Mouse (Mus musculus) left cerebral cortex, adult 8-10 months (tissue): ENCODE results near the gene Esrrg. TPM values are rescaled to one million over a fixed set of nuclear protein-coding genes. Genes with fewer than 3 reads are reported as not detected.

Experiments
- DNase-seq, 2 experiments: peaks; one replicate each; pipeline ENCODE4 v3.0.0; 2022; ENCODE audit warnings: low spot score in 2 of 2
- total RNA-seq, 4 experiments: library from RNA; stranded (reverse); gene quantifications; 2 replicates each; pipeline ENCODE4 v1.2.4; 2022

Esrrg gene
- total RNA-seq, result 10 to 100 TPM; 24.8 to 36.8 (median 31.5) TPM

DNA sequence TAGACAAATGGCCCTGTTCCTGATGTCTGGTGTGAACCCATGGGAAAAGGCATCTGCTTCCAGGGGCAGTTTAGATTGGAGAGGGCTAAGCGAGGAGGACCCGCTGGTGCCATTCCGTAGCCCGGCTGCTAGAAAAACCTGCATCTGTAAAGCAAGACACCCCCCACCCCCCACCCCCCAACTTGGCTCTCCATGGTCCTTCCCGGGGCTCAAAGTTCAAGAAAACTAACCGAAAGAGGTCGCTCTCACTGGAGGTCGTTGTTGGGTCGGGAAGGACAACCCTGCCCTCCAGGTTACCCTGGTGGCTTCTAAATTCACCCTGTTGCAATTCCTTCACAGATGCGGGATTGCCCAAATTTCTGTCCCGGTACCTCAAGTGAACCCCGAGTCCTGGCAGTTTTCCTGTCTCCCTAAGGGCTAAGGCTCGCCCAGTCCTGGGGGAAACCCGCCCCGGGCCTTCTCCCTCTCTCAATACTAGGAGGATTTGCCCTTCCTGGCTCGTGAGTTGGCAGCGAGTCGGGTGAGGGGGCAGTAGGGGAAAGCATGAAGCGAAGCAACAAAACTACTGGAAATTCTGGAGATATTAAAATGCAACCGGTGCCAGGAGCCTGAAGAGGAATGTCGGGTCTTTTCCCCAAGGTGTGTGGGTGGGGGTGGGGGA lies at the start of gene Esrrg:
TSS of gene Esrrg (plus strand) at position 531 of the 661 bp plus-strand sequence.
- DNase-seq, result no peak

DNA sequence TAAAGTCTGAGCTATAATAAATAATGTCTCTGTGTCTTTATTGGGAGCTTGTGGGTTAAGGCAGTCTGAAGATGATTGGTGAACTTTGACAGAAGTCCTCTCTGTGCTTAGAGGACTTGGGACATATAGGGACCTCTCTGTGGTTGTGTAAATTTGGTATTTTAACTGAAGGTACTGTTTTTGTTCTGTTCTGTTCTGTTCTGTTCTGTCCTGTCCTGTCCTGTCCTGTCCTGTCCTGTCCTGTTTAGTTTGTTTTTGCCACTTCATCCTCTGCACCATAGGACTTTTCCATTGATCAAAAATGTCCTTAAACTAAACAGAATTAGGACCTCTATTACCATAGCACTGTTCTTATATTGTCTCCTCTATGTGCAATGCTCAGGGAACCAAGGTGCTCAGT lies 24.6 kb upstream of the Esrrg start:
- DNase-seq, result no peak

DNA sequence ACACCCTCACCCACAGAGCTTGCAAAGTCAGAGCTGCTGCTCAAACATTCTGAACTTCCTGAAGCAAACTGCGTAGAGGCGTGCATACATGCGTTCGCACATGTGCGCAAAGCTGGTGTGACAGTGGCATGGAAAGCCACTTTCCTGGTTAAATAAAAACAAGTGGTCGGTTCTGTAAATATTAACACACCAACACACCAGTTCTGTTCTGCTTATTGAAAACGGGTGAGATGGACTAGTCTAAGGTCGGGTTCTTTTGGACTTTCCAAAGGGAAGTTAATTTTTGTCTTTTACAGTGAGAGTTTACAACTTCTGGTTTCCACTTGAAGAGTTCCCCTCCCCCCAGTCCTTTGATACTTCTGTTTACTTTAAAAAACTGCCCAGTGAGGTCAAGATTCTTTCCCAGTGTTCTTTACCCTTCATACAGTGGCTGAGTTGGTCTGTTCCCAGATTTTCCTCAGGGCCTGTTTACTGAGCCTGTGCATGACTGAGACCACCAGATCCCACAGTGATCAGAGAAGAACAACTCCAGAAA lies 22.0 kb upstream of the Esrrg start:
- DNase-seq, result no peak

DNA sequence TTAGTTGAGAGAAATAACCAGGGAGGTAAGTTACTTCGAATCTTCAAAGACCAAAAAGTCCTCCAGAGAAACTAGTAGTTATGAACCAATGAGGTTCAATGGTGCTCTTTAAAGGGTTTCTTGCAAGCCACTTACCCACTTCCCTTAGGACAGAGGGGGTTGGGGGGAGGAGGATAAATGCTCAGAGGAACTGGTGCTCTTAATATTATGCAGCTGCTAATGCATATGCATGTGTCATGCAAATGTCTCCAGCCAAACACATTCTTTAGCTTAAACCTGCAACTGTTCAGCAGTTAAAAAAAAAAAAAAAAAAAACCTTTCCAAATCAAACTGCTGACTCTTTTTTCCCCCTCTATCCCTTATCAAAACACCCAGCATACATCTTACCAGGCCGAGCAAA lies 5.6 kb upstream of the Esrrg start:
- DNase-seq, result no peak

DNA sequence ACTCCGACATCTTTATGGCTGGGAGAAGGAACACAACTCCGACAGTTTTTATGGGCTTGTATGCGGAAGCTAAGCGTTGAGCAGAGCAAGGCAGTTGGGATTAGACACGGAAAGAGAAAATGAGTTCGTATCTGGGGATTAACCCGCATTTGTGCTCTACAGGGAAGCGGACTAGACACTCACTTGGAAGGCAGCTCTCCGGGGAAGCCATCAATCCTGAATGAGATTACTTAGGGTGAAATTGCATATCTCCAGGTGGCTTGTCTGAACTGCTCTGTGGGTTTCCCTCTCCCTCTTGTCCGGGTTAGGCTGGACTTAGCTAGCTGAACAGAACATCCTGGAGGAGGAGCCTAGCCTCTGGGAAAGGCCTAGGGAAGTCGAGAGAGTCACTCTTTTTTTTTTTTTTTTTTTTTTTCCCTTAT lies 4.5 kb upstream of the Esrrg start:
- no peak for DNase-seq

DNA sequence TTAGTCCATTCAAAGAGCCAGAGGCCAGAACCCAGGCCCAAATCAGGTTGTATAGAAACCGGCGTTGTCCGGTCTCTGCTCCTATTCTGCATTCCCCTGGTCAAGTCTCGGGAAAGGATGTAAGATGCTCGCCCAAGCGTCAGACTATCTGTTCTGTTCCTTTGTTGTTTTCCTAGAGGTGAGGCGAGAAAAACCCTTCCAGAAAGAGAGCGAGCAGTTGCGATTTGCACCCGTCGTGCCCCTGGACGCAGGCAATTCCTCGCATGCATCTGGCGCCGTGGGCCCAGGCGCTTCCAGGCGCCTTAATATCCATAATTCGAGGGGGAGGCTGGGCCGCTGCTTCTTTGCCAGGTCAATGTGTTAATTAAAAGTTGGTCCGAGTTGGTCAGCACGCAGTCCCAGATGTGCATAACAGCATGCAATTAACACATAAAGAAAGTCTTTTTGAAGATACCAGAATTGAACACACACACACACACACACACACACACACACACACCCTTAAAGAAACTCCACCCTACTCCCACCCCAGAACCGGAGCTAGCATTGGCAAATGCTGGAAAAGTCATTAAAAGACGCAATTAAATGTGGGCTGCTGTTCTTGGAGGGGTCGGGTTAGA lies 3.8 kb upstream of the Esrrg start:
- DNase-seq, result no peak

DNA sequence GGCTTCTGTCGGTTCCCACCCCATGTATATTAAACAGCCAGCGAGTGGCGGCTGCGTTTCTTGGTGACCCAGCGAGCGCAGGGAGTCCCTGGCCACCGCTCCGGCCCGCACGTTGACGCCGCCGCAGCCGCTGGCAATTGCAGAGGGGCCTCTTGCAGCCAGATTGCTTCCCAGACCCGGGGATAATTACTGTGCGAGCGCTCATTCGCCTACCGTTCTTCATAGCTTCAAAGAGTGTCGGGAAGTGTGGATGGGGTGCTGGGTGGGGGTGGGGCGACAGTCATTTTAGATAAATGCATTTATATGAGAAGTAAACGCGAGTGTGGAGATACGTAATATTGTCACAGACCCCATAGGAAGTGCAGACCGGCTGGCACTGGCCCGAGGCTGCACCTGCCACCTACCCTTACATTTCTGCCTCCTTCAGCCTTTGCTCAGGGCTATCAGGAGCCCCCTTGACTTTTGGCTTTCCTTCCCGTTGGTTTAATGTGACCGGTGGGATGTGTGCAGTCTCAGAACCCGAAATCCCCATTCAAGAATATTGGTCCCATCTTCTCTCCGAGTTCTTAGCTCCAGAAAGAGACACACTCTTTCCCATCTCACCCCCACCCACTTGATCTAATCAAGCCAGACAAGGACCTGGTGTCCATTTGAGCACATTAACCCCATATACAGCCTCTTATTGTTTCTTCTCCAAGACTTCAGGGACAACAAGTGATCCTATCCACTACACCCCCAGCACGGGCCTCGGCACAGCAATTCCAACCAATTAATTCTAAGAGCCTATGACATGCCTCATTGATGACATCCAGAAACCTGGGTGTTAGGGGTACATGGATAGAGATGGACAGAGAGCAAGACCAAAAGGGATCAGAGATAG lies 3.0 kb upstream of the Esrrg start:
- no peak for DNase-seq

DNA sequence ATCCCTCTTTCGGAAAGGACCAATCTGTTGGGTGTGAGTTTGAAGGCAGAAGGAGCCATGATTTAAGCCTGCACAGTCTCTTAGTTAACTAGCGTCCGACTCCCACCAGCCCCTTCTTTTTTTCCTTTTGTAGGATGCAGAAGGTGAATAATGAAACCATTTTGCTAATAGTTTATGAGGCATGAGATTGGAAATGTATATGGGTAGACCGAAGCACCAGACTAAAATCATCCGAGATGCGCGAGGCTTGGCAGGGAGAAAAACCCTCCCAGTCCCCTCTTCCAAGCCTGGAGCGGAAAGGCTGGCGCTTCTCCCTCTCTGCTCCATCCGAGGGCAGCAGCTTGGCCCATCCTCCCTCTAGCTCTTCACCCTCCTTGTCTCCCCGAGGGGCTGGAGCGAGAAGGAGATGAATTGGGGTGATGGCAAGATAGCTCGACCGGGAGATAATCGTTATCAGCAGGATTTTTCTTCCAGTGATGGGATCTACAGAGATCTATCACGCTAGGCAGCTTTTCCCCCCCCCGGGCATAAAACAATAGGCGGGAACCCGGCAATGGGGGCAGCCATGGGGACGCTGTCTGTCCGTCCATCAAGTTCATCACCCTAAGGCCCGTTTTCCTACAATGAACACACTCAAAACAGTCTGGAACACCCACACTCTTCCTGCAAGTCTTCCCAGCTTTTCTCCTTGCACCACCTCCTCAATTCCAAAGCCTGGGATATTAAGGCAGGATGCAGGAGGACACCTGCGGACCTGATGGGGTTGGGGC lies 2.1 kb upstream of the Esrrg start:
- no peak for DNase-seq

DNA sequence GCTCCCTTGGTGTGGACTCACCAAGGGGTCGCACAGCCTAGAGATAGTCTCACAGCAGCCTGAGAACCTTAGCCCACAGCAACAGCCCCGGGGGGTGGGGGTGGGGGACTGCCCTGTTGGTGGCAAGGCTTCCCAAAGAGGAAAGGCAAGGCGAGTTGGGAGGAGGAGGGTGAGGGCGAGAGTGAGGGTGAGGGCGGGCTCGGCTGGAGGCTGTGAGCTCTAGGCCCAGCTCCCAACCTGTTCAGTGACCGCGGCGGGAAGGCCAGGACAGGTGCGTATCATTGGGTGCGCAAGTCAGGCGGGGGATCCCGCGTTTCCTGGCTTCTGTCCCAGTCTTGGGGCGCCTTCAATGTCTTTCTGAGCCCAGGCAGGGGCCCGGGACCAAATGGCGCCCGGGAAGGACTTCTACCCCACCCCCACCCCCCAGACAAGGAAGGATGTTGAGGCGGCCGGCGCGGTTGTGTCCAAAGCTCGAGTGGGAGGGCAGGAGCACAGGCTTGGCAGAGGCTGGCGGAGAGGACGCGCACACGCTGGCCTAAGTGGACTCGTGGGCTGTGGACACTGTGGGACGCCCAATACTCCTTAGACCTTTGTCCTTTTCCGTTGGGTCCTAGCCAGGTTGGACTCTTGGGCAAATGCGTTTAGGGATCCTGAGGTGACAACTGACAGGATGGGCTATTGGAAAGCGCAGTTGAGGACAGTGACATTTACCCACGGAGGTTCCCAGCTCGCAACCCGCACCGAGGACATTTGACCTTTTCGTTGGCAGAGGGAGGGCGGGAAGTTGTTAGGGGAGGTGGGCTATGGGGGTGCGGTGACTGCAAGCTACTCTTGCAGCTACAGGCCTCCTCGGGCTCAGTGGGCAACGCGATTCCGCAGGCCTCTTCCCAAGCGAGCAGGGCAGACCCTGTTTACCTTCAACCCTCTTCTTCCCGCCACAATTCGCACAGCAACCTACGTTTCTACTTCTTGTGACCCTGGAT lies 1.2 kb upstream of the Esrrg start:
- no peak for DNase-seq

DNA sequence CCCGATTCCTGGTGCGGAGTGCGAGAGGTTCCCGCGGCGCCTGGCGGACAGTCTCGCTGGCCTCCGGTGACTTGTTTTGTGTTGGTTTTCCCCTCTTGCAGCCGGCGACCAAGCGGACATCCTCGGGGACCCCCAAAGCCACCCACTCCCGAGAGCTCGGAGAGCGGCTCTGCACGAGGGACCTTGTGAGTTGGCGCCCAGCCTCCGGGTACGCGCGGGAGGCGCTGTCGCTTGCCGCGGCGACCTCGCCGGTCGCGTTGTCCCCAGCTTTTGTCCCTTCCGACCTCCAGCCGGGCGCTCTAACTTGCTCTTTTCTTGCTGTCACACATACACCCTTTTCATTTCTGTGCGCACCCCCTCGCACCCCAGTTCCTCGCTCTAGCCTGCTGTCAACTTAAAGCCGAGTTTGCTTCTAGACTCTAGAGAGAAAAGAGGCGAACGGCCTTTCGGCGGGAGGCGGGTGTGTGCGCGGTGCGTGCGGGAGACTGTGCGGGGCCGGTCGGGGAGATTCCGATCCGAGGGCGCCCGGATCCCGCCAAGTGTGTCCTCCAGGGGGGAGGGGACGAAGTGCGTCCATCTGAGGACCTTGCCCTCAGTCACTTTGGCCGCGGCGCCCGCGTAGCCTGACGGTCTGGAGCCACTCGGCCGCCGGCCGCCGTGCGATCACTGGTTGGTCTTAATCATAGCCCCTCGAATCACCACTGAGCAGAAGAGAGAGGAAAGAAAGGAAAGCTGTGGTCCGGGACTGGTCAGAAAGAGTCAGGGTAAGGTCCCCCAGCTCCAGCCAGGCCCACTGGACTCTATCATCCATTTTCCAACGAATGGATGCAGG lies 646 bp downstream of the Esrrg start:
- DNase-seq, result no peak

DNA sequence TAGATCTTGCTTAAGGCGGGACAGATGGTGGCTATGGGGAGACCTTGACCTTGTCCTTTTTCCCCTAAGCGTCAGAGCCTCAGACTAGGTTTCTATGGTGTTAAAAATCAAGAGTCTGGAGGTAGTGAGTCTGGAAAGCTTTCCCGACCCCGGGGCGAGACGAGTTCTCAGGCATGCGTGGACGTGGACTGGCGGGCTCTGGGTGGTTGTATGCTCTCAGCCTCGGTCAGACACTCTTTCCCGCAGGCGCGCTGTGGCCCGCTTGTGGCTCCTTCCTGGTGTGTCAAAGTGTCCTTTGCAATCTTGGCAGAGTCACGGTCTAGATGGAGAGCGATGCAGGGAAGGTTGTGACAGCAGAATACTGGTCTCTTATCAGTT lies 1.3 kb downstream of the Esrrg start:
- DNase-seq, result no peak

DNA sequence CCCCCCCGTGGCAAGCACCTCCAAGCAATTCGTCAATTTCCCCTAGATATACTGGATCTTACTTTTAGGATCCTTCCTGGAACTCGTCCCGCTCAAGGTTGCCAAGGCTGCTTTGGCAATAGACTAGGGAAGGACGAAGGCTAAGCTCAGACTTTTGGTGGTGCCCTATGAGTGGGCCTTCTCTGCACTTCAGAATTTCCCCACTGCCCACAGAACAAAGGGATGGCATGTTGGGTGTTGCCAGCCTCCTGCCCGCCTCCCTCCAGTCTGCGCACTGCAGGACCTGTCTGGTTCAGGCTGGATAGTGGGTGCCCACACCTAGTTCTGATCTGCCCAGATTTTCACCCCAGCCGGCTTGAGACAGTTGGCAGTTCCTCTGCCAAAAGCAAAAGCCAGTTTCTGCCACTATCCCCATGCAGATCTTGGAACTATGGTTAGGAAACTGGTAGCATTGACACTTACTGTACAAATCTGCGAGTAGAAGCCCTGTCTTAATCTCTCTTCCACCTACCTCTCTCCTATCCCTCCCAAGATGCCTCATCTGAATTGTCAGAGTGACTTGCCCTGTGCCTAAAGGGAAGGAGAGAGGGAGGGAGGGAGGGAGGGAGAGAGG lies 1.9 kb downstream of the Esrrg start:
- DNase-seq, result no peak

DNA sequence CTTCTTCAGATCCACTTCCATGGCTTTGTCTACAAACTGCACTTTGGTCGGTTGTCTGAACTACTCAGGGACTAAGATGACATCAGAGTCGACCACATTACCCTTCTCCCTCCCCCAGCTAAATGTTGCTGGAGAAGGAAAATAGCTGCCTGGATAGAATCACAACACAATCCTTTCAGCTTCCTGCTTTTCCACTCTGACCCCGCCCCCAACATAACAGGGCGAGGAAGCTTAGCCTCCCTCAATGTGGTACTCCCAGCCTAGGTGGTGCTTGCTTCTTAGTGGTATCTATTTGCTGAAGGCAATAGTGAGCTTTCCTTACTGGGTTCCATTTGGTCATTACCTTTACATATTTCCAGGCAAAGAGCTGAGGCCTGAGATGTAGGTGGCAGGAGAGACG lies 3.3 kb downstream of the Esrrg start:
- no peak for DNase-seq

DNA sequence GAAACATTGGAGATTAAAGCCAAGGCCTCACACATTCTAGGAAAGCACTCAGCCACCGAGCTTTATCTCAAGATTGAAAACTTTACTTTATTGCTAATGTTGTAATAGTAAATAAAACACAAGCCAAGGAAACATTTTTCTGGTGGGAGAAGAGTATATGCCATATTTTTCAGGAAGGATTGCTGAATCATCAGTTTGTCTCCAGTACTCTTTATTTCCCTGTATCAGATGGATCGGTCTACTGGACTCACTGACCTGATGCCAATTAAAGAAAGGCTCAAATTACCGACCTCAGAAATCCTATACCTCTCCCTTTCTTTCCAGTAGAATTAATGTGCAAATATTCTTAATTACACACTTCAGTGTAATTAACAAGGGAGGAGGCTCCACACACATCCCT lies 4.7 kb downstream of the Esrrg start:
- DNase-seq, result no peak

DNA sequence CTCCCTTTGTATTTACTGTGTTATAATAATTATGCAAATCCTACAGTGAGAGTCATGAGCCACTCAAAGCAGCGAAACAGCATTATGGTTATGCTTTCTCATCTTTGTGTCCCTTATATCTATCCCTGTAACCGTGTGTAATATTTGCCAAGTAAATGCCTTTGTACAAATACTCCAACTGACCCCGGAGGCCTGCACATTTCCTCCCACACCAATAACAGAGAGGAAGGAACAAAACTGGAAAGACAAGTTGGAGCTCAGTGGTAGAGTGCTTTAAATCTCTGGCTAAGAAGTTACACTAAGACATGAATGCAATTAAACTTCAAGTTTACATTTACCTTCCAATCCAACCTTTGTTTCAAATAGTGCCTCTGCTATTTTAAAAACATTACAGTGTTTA lies 15.4 kb downstream of the Esrrg start:
- no peak for DNase-seq

DNA sequence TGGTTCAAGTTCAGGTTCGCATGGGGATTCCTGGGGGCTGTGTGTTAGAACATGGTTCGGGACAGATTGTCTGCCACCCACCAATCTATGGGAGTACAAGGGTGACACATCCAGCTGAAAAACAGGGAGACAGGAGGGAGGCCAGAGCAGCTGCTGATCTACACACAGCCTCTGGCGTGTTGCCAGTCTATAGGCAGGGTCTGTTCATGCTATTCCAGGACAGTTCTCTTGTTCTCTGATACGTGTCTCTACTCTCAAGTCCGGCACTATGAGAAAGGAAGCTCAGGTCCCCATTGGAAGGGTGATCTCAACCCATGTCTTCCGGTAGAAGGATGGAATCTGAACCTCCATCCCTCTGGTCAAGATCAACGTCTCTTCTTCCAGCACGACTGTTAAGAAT lies 21.8 kb downstream of the Esrrg start:
- no peak for DNase-seq

DNA sequence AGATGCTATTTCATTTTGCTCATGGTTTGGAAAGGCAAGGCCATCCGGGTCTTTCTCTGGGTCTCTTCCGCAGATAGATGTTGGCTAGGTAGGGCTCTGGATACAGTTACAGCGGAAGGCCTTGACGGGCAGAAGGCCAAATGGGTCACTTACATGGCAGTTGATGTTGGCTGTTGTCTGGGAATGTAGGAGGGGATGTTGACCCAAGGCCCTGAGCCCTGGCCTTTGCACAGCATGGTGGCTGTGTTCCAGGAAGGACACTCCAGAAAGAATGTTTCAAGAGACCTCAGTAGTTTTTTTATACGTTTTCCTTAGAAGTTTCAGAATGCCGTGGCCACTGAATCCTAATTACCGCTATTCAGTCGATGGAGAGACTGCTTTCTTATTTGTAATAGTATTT lies 22.9 kb downstream of the Esrrg start:
- no peak for DNase-seq

DNA sequence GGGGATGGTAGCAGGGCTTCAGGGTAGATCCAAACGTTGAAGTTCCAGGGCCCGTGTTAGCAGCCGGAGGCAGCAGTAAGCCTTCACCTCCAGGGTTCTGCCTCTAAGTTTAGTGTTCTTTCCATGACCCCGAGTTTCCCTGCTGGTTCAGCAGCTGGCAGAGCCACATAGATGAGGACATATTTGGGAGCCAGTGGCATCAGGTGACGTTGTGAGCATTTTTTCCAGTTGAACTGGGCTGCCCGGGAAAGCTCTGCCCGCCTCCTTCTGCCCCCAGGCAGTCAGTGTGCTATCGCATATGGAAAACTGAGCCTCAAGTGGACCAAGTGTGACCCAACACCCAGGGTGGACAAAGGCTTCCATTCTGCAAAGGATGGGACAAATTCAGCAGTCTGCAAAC lies 36.7 kb downstream of the Esrrg start:
- no peak for DNase-seq

DNA sequence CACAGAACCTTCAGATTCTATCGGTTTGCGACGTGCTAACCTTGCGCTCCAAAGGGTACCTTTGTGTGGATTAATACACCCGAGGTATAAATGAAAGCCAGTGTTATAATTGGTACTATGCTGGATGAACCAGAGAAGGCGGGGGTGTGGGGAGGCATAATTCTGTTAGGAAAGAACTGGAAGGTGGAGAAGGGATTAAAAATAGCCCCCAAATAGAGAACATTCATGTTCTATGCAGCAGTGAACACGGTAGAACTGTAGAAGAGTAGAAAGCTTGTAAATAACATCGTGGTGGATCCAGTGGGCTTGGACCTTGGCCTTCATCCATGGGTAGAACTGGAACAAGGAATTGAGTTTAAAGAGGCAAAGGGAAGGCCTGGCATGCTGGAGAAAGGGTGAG lies 40.0 kb downstream of the Esrrg start:
- DNase-seq, result no peak
